Mouse (Mus musculus): ENCODE data around the gene Ptk7. TPM values are rescaled to one million over a fixed set of nuclear protein-coding genes. Genes with fewer than 3 reads are reported as not detected.

Gene Ptk7
- total and polyA plus RNA-seq, 3 experiments: 0.11 to 4.8 (median 0.29) TPM

DNA sequence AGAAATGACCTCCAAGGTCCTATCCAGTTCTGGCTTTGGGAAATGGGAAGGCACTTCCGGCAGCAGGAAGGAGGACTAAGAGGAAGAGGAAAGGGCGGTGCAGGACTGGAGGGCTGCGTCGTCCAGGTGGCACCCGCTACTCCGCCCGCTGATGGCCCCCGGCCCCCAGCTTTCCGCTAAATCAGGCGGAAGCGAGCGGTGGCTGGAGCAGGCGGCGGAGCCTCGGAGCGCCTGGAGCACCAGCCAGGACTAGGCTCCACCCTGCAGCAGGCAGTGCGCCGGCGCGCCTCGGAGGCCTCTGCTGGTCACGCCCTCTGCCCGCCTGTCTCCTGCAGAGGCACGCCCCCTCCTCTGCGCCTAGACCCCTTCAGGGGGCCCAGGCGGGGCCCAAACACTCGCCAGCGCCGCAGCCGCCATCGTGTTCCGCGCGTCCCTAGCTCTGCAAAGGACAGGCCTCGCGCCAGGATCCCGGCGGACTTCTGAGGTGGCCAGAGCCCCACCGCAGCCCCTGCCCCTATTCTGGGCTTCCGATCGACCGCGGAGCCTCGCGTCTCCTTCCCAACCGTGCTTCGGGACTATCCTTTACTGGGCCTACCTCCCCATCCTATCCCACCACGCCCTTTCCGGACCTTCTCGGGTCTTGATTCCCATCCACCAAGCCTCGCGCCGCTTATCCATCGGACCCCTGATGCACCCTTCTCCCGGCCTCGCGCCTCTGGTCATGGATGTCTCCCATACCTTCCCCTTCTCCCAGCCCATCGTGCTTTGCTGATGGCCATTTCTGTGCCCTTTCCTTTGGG is 21.1 kb upstream of the Ptk7 start, which contains the start of gene Cul7:
Gene Cul7 (plus strand): TSS at position 106 of the 800 bp plus-strand sequence.
- Histone ChIP-seq H3K9me3 (replicated peaks; ENCODE audit: low read length) (peaks cover 5% of the 10 kb centered on the region), H3K27ac (ENCODE audit: insufficient read depth, low read depth) (peak within 1 kb of the TSS; percentile 64), H3K27me3 (replicated peaks) (no peaks in the 10 kb centered on the region), H3K4me2 (ENCODE audit: insufficient read depth, low read depth, poor library complexity, severe bottlenecking) (peak within 1 kb of the TSS; percentile 30), H3K4me3 (replicated peaks in 1 of 3; ENCODE audit: low read depth in 2 of 3, low read length in 2 of 3, poor library complexity in 1 of 3) (peak within 1 kb of the TSS; percentile 79 to 88 (median 84)), H3K9ac (ENCODE audit: insufficient read depth, low read depth) (peak within 1 kb of the TSS; percentile 95), H3K36me3 (replicated peaks in 1 of 2; ENCODE audit: control insufficient read depth in 1 of 2, insufficient read depth in 1 of 2, low read length in 1 of 2) (peaks cover 40 to 60% of the 10 kb centered on the region in 2 experiments), H3K79me2 (replicated peaks; ENCODE audit: control insufficient read depth, extremely low read depth, insufficient read depth, poor library complexity, severe bottlenecking) (peaks cover 28% of the 10 kb centered on the region), H3K4me1 (ENCODE audit: control insufficient read depth in 1 of 2, insufficient read depth in 2 of 2) (peaks cover 9 to 50% of the 10 kb centered on the region in 2 experiments)
- in situ Hi-C loops (cut with MboI; ENCODE audit: low pct_ligation_motif_present, low pct_unique_long_range_greater_than_20kb, low sequenced_read_pairs): loop anchor here (5.0 kb wide), 2 partner anchors 62 to 122 kb away; partner anchors contain the start of genes 2310039H08Rik and Pex6
- peak; percentile 89 for DNase-seq (ENCODE audit: extremely low read depth)
- TF ChIP-seq PAX5 (IDR thresholded peaks at IDR 0.05; ENCODE audit: low read length): no peak
- TF ChIP-seq ELF1 (IDR thresholded peaks at IDR 0.05; ENCODE audit: low read depth, low read length): peak; percentile 78
- peak; percentile 60 for TF ChIP-seq HCFC1 (IDR thresholded peaks at IDR 0.05; ENCODE audit: low read depth, low read length)
- TF ChIP-seq E2F4 (IDR thresholded peaks at IDR 0.05; ENCODE audit: insufficient replicate concordance, low read depth, low read length): no peak
- no peak for TF ChIP-seq ETS1 (conservative IDR thresholded peaks at IDR 0.05; ENCODE audit: low read depth, low read length)
- no peak for TF ChIP-seq CHD2 (IDR thresholded peaks at IDR 0.05; ENCODE audit: low read length)
- no peak for TF ChIP-seq CTCF (conservative IDR thresholded peaks at IDR 0.05 in 1 of 2, IDR thresholded peaks at IDR 0.05 in 1 of 2; ENCODE audit: low read depth in 2 of 2, low read length in 2 of 2)
- peak; percentile 73 for TF ChIP-seq MXI1 (IDR thresholded peaks at IDR 0.05; ENCODE audit: low read depth, low read length)
- no peak for TF ChIP-seq UBTF (IDR thresholded peaks at IDR 0.05; ENCODE audit: low read depth, low read length)
- TF ChIP-seq JUND (conservative IDR thresholded peaks at IDR 0.05; ENCODE audit: low read depth, low read length): no peak
- TF ChIP-seq ZC3H11A (IDR thresholded peaks at IDR 0.05; ENCODE audit: low read depth, low read length): no peak
- no peak for TF ChIP-seq ZNF384 (IDR thresholded peaks at IDR 0.05; ENCODE audit: low read depth, low read length)
- no peak for TF ChIP-seq USF2 (conservative IDR thresholded peaks at IDR 0.05; ENCODE audit: low read depth, low read length)
- no peak for TF ChIP-seq SMC3 (IDR thresholded peaks at IDR 0.05; ENCODE audit: low read depth, low read length)
- TF ChIP-seq EP300 (IDR thresholded peaks at IDR 0.05; ENCODE audit: low read length): no peak
- TF ChIP-seq ZKSCAN1 (IDR thresholded peaks at IDR 0.05; ENCODE audit: borderline replicate concordance, low read depth, low read length): no peak
- peak; percentile 95 for TF ChIP-seq POLR2A (IDR thresholded peaks at IDR 0.05; ENCODE audit: low read depth, low read length)
- no peak for TF ChIP-seq GABPA (IDR thresholded peaks at IDR 0.05; ENCODE audit: insufficient replicate concordance, low read depth, low read length)
- no peak for TF ChIP-seq MYC (IDR thresholded peaks at IDR 0.05; ENCODE audit: low read depth, low read length)
- TF ChIP-seq RCOR1 (conservative IDR thresholded peaks at IDR 0.05; ENCODE audit: low read depth, low read length): no peak
- no peak for TF ChIP-seq JUN (IDR thresholded peaks at IDR 0.05; ENCODE audit: insufficient read depth, low read depth, low read length)
- TF ChIP-seq SIN3A (IDR thresholded peaks at IDR 0.05; ENCODE audit: low read length): peak; percentile 17
- peak; percentile 92 for TF ChIP-seq NRF1 (IDR thresholded peaks at IDR 0.05; ENCODE audit: low read depth, low read length)
- TF ChIP-seq IRF4 (IDR thresholded peaks at IDR 0.05; ENCODE audit: low read depth, low read length): no peak; the same call in 1 of the 2 replicates
- TF ChIP-seq MAX (IDR thresholded peaks at IDR 0.05; ENCODE audit: low read length): peak; percentile 26; the same call in 1 of the 2 replicates
- TF ChIP-seq USF1 (IDR thresholded peaks at IDR 0.05; ENCODE audit: low read depth, low read length): no peak
- TF ChIP-seq NELFE (IDR thresholded peaks at IDR 0.05; ENCODE audit: low read depth, low read length): peak; percentile 95
- peak; percentile 51; the same call in 1 of the 2 replicates for TF ChIP-seq MAZ (IDR thresholded peaks at IDR 0.05; ENCODE audit: low read depth, low read length)
- peak; percentile 74; the same call in 1 of the 2 replicates for TF ChIP-seq ZMIZ1 (IDR thresholded peaks at IDR 0.05; ENCODE audit: low read depth, low read length)
- peak; percentile 77 for TF ChIP-seq TBP (conservative IDR thresholded peaks at IDR 0.05; ENCODE audit: low read depth, low read length)
- TF ChIP-seq RAD21 (IDR thresholded peaks at IDR 0.05; ENCODE audit: low read depth, low read length): no peak
- no peak for TF ChIP-seq CHD1 (IDR thresholded peaks at IDR 0.05; ENCODE audit: low read depth, low read length)
- TF ChIP-seq POLR2AphosphoS2 (IDR thresholded peaks at IDR 0.05; ENCODE audit: low read depth, low read length): peak; percentile 80; the same call in 1 of the 2 replicates
- no peak; the same call in 1 of the 2 replicates for TF ChIP-seq BHLHE40 (IDR thresholded peaks at IDR 0.05; ENCODE audit: low read depth, low read length)
- TF ChIP-seq MEF2A (IDR thresholded peaks at IDR 0.05; ENCODE audit: borderline replicate concordance, low read depth, low read length): no peak
- TF ChIP-seq MAFK (IDR thresholded peaks at IDR 0.05; ENCODE audit: insufficient replicate concordance, low read length): no peak
- peak; percentile 71; the same call in 1 of the 2 replicates for TF ChIP-seq TCF12 (IDR thresholded peaks at IDR 0.05; ENCODE audit: low read depth, low read length)
- 0 out of 2 replicates have a peak, but pooled peaks have one; percentile 20 for TF ChIP-seq KAT2A (IDR thresholded peaks at IDR 0.05; ENCODE audit: insufficient replicate concordance, low read length)
- dilution Hi-C loops (cut with MboI; ENCODE audit: extremely low pct_ligation_motif_present, extremely low pct_unique_long_range_greater_than_20kb, low sequenced_read_pairs): no loop called here
